Mouse (Mus musculus): ENCODE measurements around the gene Samd10. TPM values are rescaled to one million over a fixed set of nuclear protein-coding genes. Genes with fewer than 3 reads are reported as not detected.

The Samd10 gene
- total RNA-seq, 2 experiments from 2014 or later: 11.7 to 14.2 TPM

Small RNA genes within 50 kb of the gene (microRNA-seq; reads per million reads assigned to microRNA genes)
- gene Mir7006: 0 to 0.92 reads per million in 2 experiments

Other genes starting within 250 kb of the Samd10 start
- gene Zgpat, start 234.3 kb downstream of the Samd10 start, total RNA-seq (2021): 10 to 100 TPM; 64.9 to 73.6 TPM
- gene Arfrp1, start 233.8 kb downstream of the Samd10 start, total RNA-seq (2021): 10 to 100 TPM; 41.0 to 47.0 TPM
- gene Lime1, start 219.1 kb downstream of the Samd10 start, total RNA-seq (2021): 10 to 100 TPM; 36.1 to 42.0 TPM
- gene Zbtb46, start 139.8 kb downstream of the Samd10 start, total RNA-seq (2021): 1 to 10 TPM; 6.7 to 7.3 TPM
- not detected for gene Abhd16b, start 106.0 kb downstream of the Samd10 start, total RNA-seq (2021)
- gene Tpd52l2, start 102.1 kb downstream of the Samd10 start, total RNA-seq (2021): 10 to 100 TPM; 75.4 to 79.1 TPM
- gene Dnajc5, start 78.7 kb downstream of the Samd10 start, total RNA-seq (2021): 100 to 1,000 TPM; 272 to 281 TPM
- 10 to 100 TPM; 53.3 to 73.1 TPM for gene Uckl1, start 14.3 kb downstream of the Samd10 start, total RNA-seq (2021)
- 10 to 100 TPM; 57.9 to 58.8 TPM for gene Prpf6, start 7.3 kb downstream of the Samd10 start, total RNA-seq (2021)
- 100 to 1,000 TPM in 1 of 2 experiments, 10 to 100 TPM in 1; 82.8 to 114 TPM for gene Zfp512b, start 6.4 kb downstream of the Samd10 start, total RNA-seq (2021)
- gene Gm29797, start 57.8 kb upstream of the Samd10 start, total RNA-seq (2021): 1 to 10 TPM in 1 of 2 experiments, under 1 TPM in 1; 0.49 to 1.0 TPM
- 10 to 100 TPM; 10.6 to 14.8 TPM for gene Sox18, start 72.4 kb upstream of the Samd10 start, total RNA-seq (2021)
- gene Tcea2, start 81.1 kb upstream of the Samd10 start, total RNA-seq (2021): 10 to 100 TPM; 53.7 to 65.7 TPM
- 10 to 100 TPM; 32.2 to 39.5 TPM for gene Rgs19, start 94.8 kb upstream of the Samd10 start, total RNA-seq (2021)
- gene Lkaaear1, start 99.2 kb upstream of the Samd10 start, total RNA-seq (2021): not detected
- gene Oprl1, start 115.8 kb upstream of the Samd10 start, total RNA-seq (2021): 10 to 100 TPM; 44.6 to 52.6 TPM
- 10 to 100 TPM; 26.4 to 34.5 TPM for gene Myt1, start 164.1 kb upstream of the Samd10 start, total RNA-seq (2021)
- 10 to 100 TPM; 84.9 to 86.9 TPM for gene Pcmtd2, start 238.6 kb upstream of the Samd10 start, total RNA-seq (2021)